Mouse (Mus musculus): Measurements from ENCODE around the gene Rsu1. TPM values are rescaled to one million over a fixed set of nuclear protein-coding genes. Genes with fewer than 3 reads are reported as not detected.

Gene Rsu1
- polyA plus RNA-seq, 1 experiment from 2014 or later = 134 TPM

GRCm38 (mm10) chr2:13223451-13223850 is 47.8 kb downstream of the Rsu1 start:
- Histone ChIP-seq H3K36me3 (peaks cover 27% of the 10 kb centered on the region), H3K27ac (replicated peaks) (no peak overlapping the region), H3K4me3 (no peak overlapping the region), H3K4me2 (no peak overlapping the region), H3K9me3 (no peaks in the 10 kb centered on the region), H3K27me3 (replicated peaks) (no peaks in the 10 kb centered on the region), H3K4me1 (peaks cover 19% of the 10 kb centered on the region), H3K9ac (no peak overlapping the region)
- no peak for ATAC-seq (ENCODE audit: extremely low read depth, insufficient number of reproducible peaks, low FRiP score, low TSS enrichment)
- WGBS = 79% methylated on average over 4 of the region's 4 CpGs

- WGBS = 68% methylated on average over 2 of the region's 2 CpGs
- no peak overlapping the region for H3K4me2 ChIP-seq
- H3K27me3 ChIP-seq (replicated peaks) = no peaks in the 10 kb centered on the region
- H3K27ac ChIP-seq (replicated peaks) = no peak overlapping the region
- H3K9me3 ChIP-seq = no peaks in the 10 kb centered on the region
- H3K9ac ChIP-seq = no peak overlapping the region
- H3K4me1 ChIP-seq = 0 out of 2 replicates have a peak, but pooled peaks cover 3% of the 10 kb centered on the region
- peaks cover 57% of the 10 kb centered on the region for H3K36me3 ChIP-seq
- ATAC-seq (ENCODE audit: extremely low read depth, insufficient number of reproducible peaks, low FRiP score, low TSS enrichment) = no peak
- no peak overlapping the region for H3K4me3 ChIP-seq
Observed at GRCm38 (mm10) chr2:13220141-13220540, 51.1 kb downstream of the Rsu1 start.

- Histone ChIP-seq H3K27me3 (replicated peaks) (no peaks in the 10 kb centered on the region), H3K4me2 (no peak overlapping the region), H3K9me3 (no peaks in the 10 kb centered on the region), H3K36me3 (peaks cover 58% of the 10 kb centered on the region), H3K9ac (no peak overlapping the region), H3K4me1 (no peaks in the 10 kb centered on the region), H3K27ac (replicated peaks) (no peak overlapping the region), H3K4me3 (no peak overlapping the region)
- 84% methylated on average over 6 of the region's 6 CpGs for WGBS
- no peak for ATAC-seq (ENCODE audit: extremely low read depth, insufficient number of reproducible peaks, low FRiP score, low TSS enrichment)
Observed at GRCm38 (mm10) chr2:13218112-13218511, 53.1 kb downstream of the Rsu1 start.

- Histone ChIP-seq H3K27me3 (replicated peaks) (no peaks in the 10 kb centered on the region), H3K4me2 (no peak overlapping the region), H3K36me3 (peaks cover 32% of the 10 kb centered on the region), H3K4me3 (no peak overlapping the region), H3K27ac (replicated peaks) (no peak overlapping the region), H3K9me3 (no peaks in the 10 kb centered on the region), H3K4me1 (peaks cover 9% of the 10 kb centered on the region; the same call in 1 of the 2 replicates), H3K9ac (no peak overlapping the region)
- WGBS = 74% methylated on average over 2 of the region's 2 CpGs
- ATAC-seq (ENCODE audit: extremely low read depth, insufficient number of reproducible peaks, low FRiP score, low TSS enrichment) = no peak
Observed at GRCm38 (mm10) chr2:13206825-13207224, 64.4 kb downstream of the Rsu1 start.

- Histone ChIP-seq H3K27me3 (replicated peaks) (no peaks in the 10 kb centered on the region), H3K9ac (no peak overlapping the region), H3K27ac (replicated peaks) (no peak overlapping the region), H3K4me3 (no peak overlapping the region), H3K4me2 (no peak overlapping the region), H3K36me3 (peaks cover 37% of the 10 kb centered on the region), H3K9me3 (no peaks in the 10 kb centered on the region), H3K4me1 (peaks cover 9% of the 10 kb centered on the region; the same call in 1 of the 2 replicates)
- ATAC-seq (ENCODE audit: extremely low read depth, insufficient number of reproducible peaks, low FRiP score, low TSS enrichment) = no peak
- 60% methylated on average over 8 of the region's 8 CpGs for WGBS
Observed at GRCm38 (mm10) chr2:13206367-13206766, 64.8 kb downstream of the Rsu1 start.

- H3K27me3 ChIP-seq (replicated peaks) = no peaks in the 10 kb centered on the region
- H3K27ac ChIP-seq (replicated peaks) = no peak overlapping the region
- H3K4me1 ChIP-seq = peaks cover 9% of the 10 kb centered on the region; the same call in 1 of the 2 replicates
- ATAC-seq (ENCODE audit: extremely low read depth, insufficient number of reproducible peaks, low FRiP score, low TSS enrichment) = no peak
- peaks cover 32% of the 10 kb centered on the region for H3K36me3 ChIP-seq
- no peak overlapping the region for H3K9ac ChIP-seq
- no peak overlapping the region for H3K4me2 ChIP-seq
- no peak overlapping the region for H3K4me3 ChIP-seq
- H3K9me3 ChIP-seq = no peaks in the 10 kb centered on the region
- 85% methylated on average over 6 of the region's 6 CpGs for WGBS
Observed at GRCm38 (mm10) chr2:13202805-13203475, 68.3 kb downstream of the Rsu1 start.

GRCm38 (mm10) chr2:13199713-13200112 is 71.5 kb downstream of the Rsu1 start:
- ATAC-seq (ENCODE audit: extremely low read depth, insufficient number of reproducible peaks, low FRiP score, low TSS enrichment) = no peak
- Histone ChIP-seq H3K4me1 (peaks cover 4% of the 10 kb centered on the region; the same call in 1 of the 2 replicates), H3K36me3 (peaks cover 32% of the 10 kb centered on the region), H3K4me2 (no peak overlapping the region), H3K27ac (replicated peaks) (no peak overlapping the region), H3K9me3 (no peaks in the 10 kb centered on the region), H3K9ac (no peak overlapping the region), H3K27me3 (replicated peaks) (no peaks in the 10 kb centered on the region), H3K4me3 (no peak overlapping the region)
- WGBS = 86% methylated on average over 7 of the region's 7 CpGs

GRCm38 (mm10) chr2:13199033-13199432 is 72.2 kb downstream of the Rsu1 start:
- WGBS = 69% methylated on average over 2 of the region's 2 CpGs
- Histone ChIP-seq H3K4me2 (no peak overlapping the region), H3K4me3 (no peak overlapping the region), H3K9me3 (no peaks in the 10 kb centered on the region), H3K27me3 (replicated peaks) (no peaks in the 10 kb centered on the region), H3K27ac (replicated peaks) (no peak overlapping the region), H3K36me3 (peaks cover 32% of the 10 kb centered on the region), H3K4me1 (no peaks in the 10 kb centered on the region), H3K9ac (no peak overlapping the region)
- no peak for ATAC-seq (ENCODE audit: extremely low read depth, insufficient number of reproducible peaks, low FRiP score, low TSS enrichment)

- 63% methylated on average over 7 of the region's 7 CpGs for WGBS
- H3K27ac ChIP-seq (replicated peaks) = no peak overlapping the region
- no peaks in the 10 kb centered on the region for H3K4me1 ChIP-seq
- no peak overlapping the region for H3K4me2 ChIP-seq
- H3K9ac ChIP-seq = no peak overlapping the region
- H3K9me3 ChIP-seq = no peaks in the 10 kb centered on the region
- H3K4me3 ChIP-seq = no peak overlapping the region
- no peaks in the 10 kb centered on the region for H3K27me3 ChIP-seq (replicated peaks)
- ATAC-seq (ENCODE audit: extremely low read depth, insufficient number of reproducible peaks, low FRiP score, low TSS enrichment) = no peak
- H3K36me3 ChIP-seq = peaks cover 22% of the 10 kb centered on the region
Observed at GRCm38 (mm10) chr2:13195540-13195939, 75.7 kb downstream of the Rsu1 start.

- H3K36me3 ChIP-seq = peaks cover 12% of the 10 kb centered on the region
- no peak overlapping the region for H3K9ac ChIP-seq
- WGBS = 37% methylated on average over 1 of the region's 1 CpGs
- no peaks in the 10 kb centered on the region for H3K27me3 ChIP-seq (replicated peaks)
- no peak overlapping the region for H3K4me3 ChIP-seq
- H3K9me3 ChIP-seq = no peaks in the 10 kb centered on the region
- no peak overlapping the region for H3K27ac ChIP-seq (replicated peaks)
- peaks cover 10% of the 10 kb centered on the region for H3K4me1 ChIP-seq
- ATAC-seq (ENCODE audit: extremely low read depth, insufficient number of reproducible peaks, low FRiP score, low TSS enrichment) = no peak
- H3K4me2 ChIP-seq = no peak overlapping the region
Observed at GRCm38 (mm10) chr2:13192157-13192556, 79.1 kb downstream of the Rsu1 start.

- Histone ChIP-seq H3K27me3 (replicated peaks) (no peaks in the 10 kb centered on the region), H3K4me1 (peaks cover 10% of the 10 kb centered on the region), H3K27ac (replicated peaks) (no peak overlapping the region), H3K9ac (no peak overlapping the region), H3K4me2 (no peak overlapping the region), H3K9me3 (no peaks in the 10 kb centered on the region), H3K36me3 (peaks cover 12% of the 10 kb centered on the region), H3K4me3 (no peak overlapping the region)
- 93% methylated on average over 4 of the region's 4 CpGs for WGBS
- ATAC-seq (ENCODE audit: extremely low read depth, insufficient number of reproducible peaks, low FRiP score, low TSS enrichment) = no peak
Observed at GRCm38 (mm10) chr2:13190767-13191166, 80.4 kb downstream of the Rsu1 start.

- Histone ChIP-seq H3K9me3 (no peaks in the 10 kb centered on the region), H3K36me3 (peaks cover 12% of the 10 kb centered on the region), H3K27me3 (replicated peaks) (no peaks in the 10 kb centered on the region), H3K4me3 (no peak overlapping the region), H3K4me2 (0 out of 2 replicates have a peak overlapping the region, but pooled peaks have one; percentile 4), H3K9ac (no peak overlapping the region), H3K4me1 (peaks cover 10% of the 10 kb centered on the region), H3K27ac (replicated peaks) (peak overlapping the region; percentile 61)
- no peak for ATAC-seq (ENCODE audit: extremely low read depth, insufficient number of reproducible peaks, low FRiP score, low TSS enrichment)
- 63% methylated on average over 11 of the region's 11 CpGs for WGBS
Observed at GRCm38 (mm10) chr2:13188831-13189495, 82.3 kb downstream of the Rsu1 start.

All from heart, embryonic 13.5 days (tissue).